Mouse (Mus musculus) midbrain, embryonic 11.5 days (tissue): Measurements from ENCODE around the gene Itpkb. TPM values are rescaled to one million over a fixed set of nuclear protein-coding genes. Genes with fewer than 3 reads are reported as not detected.
A peak's percentile ranks its signal among the peaks of the same experiment; 100 is the strongest.

ENCODE experiments used
- ATAC-seq: fragments of 200-750 bp; cut with Nextera tagmentation; 2 replicates; pipeline ENCODE4 v1.8.0; 2017; ENCODE audit warnings: moderate TSS enrichment, moderate library complexity; ENCODE audit not compliant: low FRiP score
- DNase-seq: peaks from one replicate; pipeline ENCODE4 v3.0.0; 2015; ENCODE audit warnings: low spot score; ENCODE audit errors: missing footprints
- H3K27ac ChIP-seq: fragments of 300-500 bp; sonication (generic); 2 replicates; pipeline ENCODE4 v1.5.1; 2014; ENCODE audit warnings: low read depth, low read length
- H3K27me3 ChIP-seq: fragments of 300-500 bp; sonication (generic); 2 replicates; pipeline ENCODE4 v1.6.1; 2014; ENCODE audit warnings: mild to moderate bottlenecking, low read length, moderate library complexity, mixed read lengths; ENCODE audit not compliant: control insufficient read depth, insufficient read depth
- H3K36me3 ChIP-seq: fragments of 300-500 bp; sonication (generic); 2 replicates; pipeline ENCODE4 v1.6.1; 2014; ENCODE audit warnings: mild to moderate bottlenecking, low read length, moderate library complexity, mixed read lengths; ENCODE audit not compliant: control insufficient read depth, insufficient read depth
- H3K4me1 ChIP-seq: fragments of 300-500 bp; sonication (generic); 2 replicates; pipeline ENCODE4 v1.6.1; 2014; ENCODE audit warnings: low read length; ENCODE audit not compliant: control insufficient read depth, insufficient read depth
- H3K4me2 ChIP-seq: fragments of 300-500 bp; sonication (generic); 2 replicates; pipeline ENCODE4 v1.6.1; 2014; ENCODE audit warnings: mild to moderate bottlenecking, moderate library complexity
- H3K4me3 ChIP-seq: fragments of 300-500 bp; sonication (generic); 2 replicates; pipeline ENCODE4 v1.5.1; 2014; ENCODE audit warnings: low read depth, low read length
- H3K9ac ChIP-seq: fragments of 300-500 bp; sonication (generic); 2 replicates; pipeline ENCODE4 v1.6.1; 2014; ENCODE audit warnings: low read length
- H3K9me3 ChIP-seq: fragments of 300-500 bp; sonication (generic); 2 replicates; pipeline ENCODE4 v1.6.1; 2016; ENCODE audit warnings: low read length; ENCODE audit not compliant: control insufficient read depth
- WGBS: fragments of 180-500 bp; shearing (Covaris S2); extraction: QIAGEN DNeasy Blood & Tissue Kit; methylation state at CpG from one replicate; pipeline ENCODE4 v1.1.7; 2014; 5-methylcytosine and 5-hydroxymethylcytosine counted together
- polyA plus RNA-seq: library from polyadenylated mRNA; unstranded; fragments of >200 nt; fragmentation: Nextera tagmentation; extraction: Ambion mirVana; gene quantifications from 2 replicates; pipeline ENCODE4 v1.2.1, GENCODE M21; 2014

Gene Itpkb
- polyA plus RNA-seq, 1 experiment from 2014 or later: 1.9 TPM

DNA sequence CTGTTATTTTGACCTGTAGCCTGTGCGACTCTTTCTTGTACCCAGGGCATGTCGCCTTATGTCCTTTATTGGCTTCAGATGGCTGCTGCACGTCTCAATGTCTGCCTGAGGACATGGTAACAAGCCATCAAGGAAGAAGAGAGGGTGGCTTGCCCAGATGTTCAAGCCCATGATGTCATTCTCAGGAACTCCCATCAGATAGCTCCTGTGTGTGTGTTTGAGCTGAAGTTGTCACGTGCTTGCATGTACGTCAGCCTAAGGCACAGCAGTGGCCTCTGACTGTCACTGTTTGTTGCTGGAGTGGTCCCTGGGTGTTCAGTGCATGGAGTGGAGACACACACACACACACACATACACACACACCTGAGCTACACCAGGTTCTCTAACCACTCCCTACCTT is 29.0 kb downstream of the Itpkb start:
- 87% methylated on average over 5 of the region's 5 CpGs for WGBS
- Histone ChIP-seq H3K27me3 (no peaks in the 10 kb centered on the region), H3K4me3 (no peak overlapping the region), H3K27ac (no peak overlapping the region), H3K9me3 (no peaks in the 10 kb centered on the region), H3K4me2 (no peak overlapping the region), H3K4me1 (no peaks in the 10 kb centered on the region; the same call in 1 of the 2 replicates), H3K9ac (no peak overlapping the region), H3K36me3 (no peaks in the 10 kb centered on the region)
- DNase-seq (no peak), ATAC-seq (no peak)

DNA sequence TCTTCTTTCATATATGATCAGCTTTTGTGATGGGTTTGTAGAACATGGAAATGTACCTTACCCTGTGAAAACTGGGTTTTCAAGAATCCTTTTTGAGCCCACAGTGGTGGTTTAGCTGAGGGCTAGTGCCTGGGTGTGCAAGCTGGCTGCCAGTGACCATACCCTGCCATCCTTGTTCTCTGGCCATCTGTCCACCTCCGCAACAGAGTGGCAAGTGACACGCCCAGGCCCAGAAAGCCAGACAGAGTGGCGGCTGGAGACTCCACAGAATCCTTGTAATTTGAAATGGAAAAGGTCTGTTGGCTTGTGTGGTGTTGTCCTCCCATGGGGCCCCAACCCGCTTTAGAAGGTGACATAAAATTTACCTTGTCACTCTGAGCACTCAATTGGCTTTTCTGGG is 31.9 kb downstream of the Itpkb start:
- H3K36me3 ChIP-seq: no peaks in the 10 kb centered on the region
- ATAC-seq: no peak
- H3K4me2 ChIP-seq: no peak overlapping the region
- H3K4me3 ChIP-seq: no peak overlapping the region
- no peaks in the 10 kb centered on the region for H3K9me3 ChIP-seq
- no peak overlapping the region for H3K27ac ChIP-seq
- H3K9ac ChIP-seq: no peak overlapping the region
- 88% methylated on average over 4 of the region's 4 CpGs for WGBS
- no peak for DNase-seq
- H3K27me3 ChIP-seq: no peaks in the 10 kb centered on the region
- no peaks in the 10 kb centered on the region; the same call in 1 of the 2 replicates for H3K4me1 ChIP-seq

DNA sequence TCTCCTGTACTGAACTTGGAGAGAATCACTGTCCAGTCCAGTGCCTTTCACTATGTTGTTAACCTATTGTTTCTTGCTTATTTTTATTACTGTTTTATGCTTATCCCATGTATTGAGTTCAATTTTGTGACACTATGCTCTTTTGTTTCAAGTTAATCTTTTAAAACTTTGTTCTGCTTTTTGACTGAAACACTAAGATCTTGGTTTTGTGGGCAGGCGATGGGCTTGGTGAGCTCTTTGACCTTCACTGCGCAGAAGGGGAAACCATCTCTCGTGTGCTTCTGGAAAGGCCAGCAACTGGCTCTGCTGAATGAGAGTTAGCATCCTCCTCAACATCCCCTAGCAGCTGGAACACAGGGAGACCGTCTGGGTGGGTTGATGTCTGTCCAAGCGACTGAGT is 32.6 kb downstream of the Itpkb start:
- no peaks in the 10 kb centered on the region for H3K36me3 ChIP-seq
- no peak for ATAC-seq
- no peak overlapping the region for H3K4me3 ChIP-seq
- H3K4me1 ChIP-seq: no peaks in the 10 kb centered on the region; the same call in 1 of the 2 replicates
- H3K9me3 ChIP-seq: no peaks in the 10 kb centered on the region
- H3K4me2 ChIP-seq: no peak overlapping the region
- no peak overlapping the region for H3K27ac ChIP-seq
- H3K27me3 ChIP-seq: no peaks in the 10 kb centered on the region
- WGBS: 81% methylated on average over 5 of the region's 5 CpGs
- no peak for DNase-seq
- H3K9ac ChIP-seq: no peak overlapping the region

DNA sequence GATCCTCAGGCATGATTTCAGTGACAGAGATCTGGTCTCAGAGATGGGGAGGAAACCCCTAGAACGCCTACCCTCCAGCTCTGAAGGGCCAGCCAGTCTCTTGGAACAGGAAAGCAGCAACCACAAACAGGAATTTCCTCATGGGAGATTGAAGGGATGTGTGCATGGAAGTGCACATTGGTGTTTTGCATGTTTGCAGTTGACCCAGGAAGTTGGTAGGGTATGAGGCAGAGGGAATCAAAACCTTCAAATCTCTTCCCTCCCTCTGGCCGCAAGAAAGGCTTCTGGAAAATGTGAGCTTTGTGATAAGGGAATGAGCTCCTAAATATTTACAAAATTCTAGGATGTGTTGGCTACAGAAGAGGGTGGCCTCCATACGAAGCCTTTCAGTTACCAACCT is 33.0 kb downstream of the Itpkb start:
- no peak overlapping the region for H3K4me3 ChIP-seq
- no peaks in the 10 kb centered on the region; the same call in 1 of the 2 replicates for H3K4me1 ChIP-seq
- H3K27me3 ChIP-seq: no peaks in the 10 kb centered on the region
- no peaks in the 10 kb centered on the region for H3K36me3 ChIP-seq
- WGBS: 81% methylated on average over 3 of the region's 3 CpGs
- ATAC-seq: no peak
- H3K27ac ChIP-seq: no peak overlapping the region
- no peaks in the 10 kb centered on the region for H3K9me3 ChIP-seq
- DNase-seq: no peak
- no peak overlapping the region for H3K4me2 ChIP-seq
- H3K9ac ChIP-seq: no peak overlapping the region

DNA sequence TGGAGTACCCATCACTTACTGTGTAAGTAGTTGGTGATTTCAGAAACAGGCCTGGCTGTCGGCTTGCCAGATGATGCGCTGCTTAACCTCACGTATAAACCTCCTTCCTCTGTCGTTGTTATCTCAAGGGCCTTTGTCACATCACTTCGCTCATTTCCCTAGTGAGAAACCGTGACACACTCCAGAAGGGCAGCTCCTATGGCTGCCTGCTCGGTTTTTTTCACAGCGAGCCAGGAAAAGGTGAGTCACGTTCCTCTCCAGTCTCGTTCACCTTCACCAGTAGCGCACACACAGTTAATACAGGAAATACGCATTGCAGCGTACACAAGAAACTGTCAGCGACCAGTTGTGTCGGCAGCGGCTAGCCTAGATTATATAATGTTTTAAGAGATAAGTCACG is 33.7 kb downstream of the Itpkb start:
- Histone ChIP-seq H3K27me3 (no peaks in the 10 kb centered on the region), H3K4me1 (no peaks in the 10 kb centered on the region; the same call in 1 of the 2 replicates), H3K4me2 (no peak overlapping the region), H3K27ac (no peak overlapping the region; the same call in 1 of the 2 replicates), H3K4me3 (no peak overlapping the region), H3K36me3 (no peaks in the 10 kb centered on the region), H3K9ac (no peak overlapping the region), H3K9me3 (no peaks in the 10 kb centered on the region)
- DNase-seq: no peak
- WGBS: 86% methylated on average over 17 of the region's 17 CpGs
- ATAC-seq: no peak

DNA sequence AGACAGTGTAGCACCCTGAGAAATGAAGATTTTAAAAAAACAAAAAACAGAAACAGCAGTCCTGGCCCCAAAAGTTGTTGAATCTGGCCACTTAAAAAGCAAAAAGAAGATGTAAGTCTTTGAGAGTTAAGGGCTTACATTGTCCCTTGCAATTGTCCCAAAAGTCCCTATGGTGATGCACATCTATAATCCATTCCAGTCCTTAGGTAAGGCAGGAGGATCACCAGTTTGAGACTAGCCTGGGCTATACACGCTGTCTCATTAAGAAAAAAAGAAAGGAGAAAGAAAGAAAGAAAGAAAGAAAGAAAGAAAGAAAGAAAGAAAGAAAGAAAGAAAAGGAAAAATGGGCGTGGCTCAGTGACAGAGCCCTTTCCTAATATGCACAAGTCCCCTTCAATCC is 34.4 kb downstream of the Itpkb start:
- peak overlapping the region; percentile 9; the same call in 1 of the 2 replicates for H3K9ac ChIP-seq
- peak; percentile 55 for ATAC-seq

DNA sequence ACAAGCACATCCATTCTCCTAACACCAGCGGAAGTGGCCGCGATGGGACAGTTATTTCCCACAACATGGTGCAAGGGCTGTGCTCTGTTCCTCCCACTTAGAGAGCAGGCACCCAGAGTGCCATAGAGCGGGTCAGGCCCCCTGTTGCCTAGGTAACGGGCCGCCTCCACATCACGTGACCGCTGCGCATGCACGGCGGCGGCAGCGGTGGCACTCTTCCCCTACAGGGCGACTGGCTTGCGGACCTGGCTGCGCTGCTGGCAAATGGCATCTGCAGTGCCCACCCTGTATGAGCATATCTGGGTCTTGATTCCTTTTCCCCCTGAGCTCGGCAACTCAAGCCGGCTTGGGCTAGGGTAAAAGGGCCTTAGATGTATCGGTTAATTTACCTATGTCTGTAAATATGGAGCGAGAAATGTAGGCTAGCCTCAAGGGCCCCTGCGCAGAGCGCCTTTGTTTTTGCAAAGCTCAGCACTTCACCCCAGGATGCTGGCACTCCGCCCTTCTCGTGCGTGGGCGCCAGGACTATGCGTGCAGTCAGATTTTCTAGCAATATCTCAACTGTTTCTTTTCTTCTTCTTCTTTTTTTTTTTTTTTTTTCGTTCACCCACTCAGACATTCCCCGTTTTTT is 35.0 kb downstream of the Itpkb start:
- Histone ChIP-seq H3K4me1 (no peaks in the 10 kb centered on the region; the same call in 1 of the 2 replicates), H3K4me3 (peak overlapping the region; percentile 36), H3K27me3 (no peaks in the 10 kb centered on the region), H3K9ac (peak overlapping the region; percentile 70), H3K9me3 (no peaks in the 10 kb centered on the region), H3K4me2 (peak overlapping the region; percentile 62), H3K27ac (peak overlapping the region; percentile 46; the same call in 1 of the 2 replicates), H3K36me3 (no peaks in the 10 kb centered on the region)
- DNase-seq: peak; percentile 99
- 2% methylated on average over 29 of the region's 29 CpGs for WGBS
- peak; percentile 97 for ATAC-seq

More for the DNA sequence above, 34.4 kb downstream of the Itpkb start:
- Histone ChIP-seq H3K27me3 (no peaks in the 10 kb centered on the region), H3K4me3 (peak overlapping the region; percentile 36), H3K9me3 (no peaks in the 10 kb centered on the region), H3K4me1 (no peaks in the 10 kb centered on the region; the same call in 1 of the 2 replicates), H3K36me3 (no peaks in the 10 kb centered on the region), H3K27ac (no peak overlapping the region; the same call in 1 of the 2 replicates), H3K4me2 (peak overlapping the region; percentile 62)
- no peak for DNase-seq
- WGBS: 20% methylated on average over 2 of the region's 2 CpGs

DNA sequence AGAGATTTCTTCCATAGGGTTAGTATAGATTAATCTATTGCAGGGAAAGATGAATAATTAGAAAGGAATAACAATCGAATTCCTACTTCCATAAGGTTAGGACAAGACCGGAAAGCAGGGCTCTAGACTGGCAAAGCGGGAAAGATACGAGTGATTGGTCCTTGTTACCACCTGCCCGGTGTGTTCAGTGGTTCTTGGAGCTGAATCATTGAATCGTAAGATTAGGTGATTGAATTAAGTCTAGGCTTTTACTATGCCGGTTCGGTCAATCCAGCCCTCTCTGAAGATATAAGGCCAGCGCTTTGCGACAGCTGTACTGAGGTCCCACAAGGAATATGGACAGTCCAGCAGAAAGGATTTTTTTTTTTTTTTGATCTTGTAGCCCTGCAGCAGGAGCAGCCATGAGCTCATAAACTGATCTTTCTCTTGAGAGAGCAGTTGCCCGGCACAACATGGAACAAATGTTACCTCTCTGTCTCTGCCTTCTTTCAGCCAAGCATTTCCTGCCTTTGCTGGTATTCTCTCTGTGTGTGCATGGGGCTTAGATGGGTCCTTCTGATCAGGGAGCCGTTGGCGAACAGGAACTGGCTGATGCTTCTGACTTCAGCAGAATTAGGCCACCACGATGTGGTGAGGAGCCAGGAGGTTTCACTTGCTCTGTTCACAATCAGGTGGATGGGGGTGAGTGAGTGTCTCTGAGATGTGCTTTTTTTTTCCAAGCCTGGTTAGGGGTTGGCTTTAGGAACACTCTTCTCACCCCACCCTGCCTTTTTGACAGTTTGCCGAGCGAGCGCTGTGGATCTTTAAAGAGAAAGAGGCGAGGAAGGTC is 35.9 kb downstream of the Itpkb start:
- 82% methylated on average over 18 of the region's 18 CpGs for WGBS
- Histone ChIP-seq H3K27me3 (no peaks in the 10 kb centered on the region), H3K4me1 (no peaks in the 10 kb centered on the region; the same call in 1 of the 2 replicates), H3K36me3 (no peaks in the 10 kb centered on the region), H3K9me3 (no peaks in the 10 kb centered on the region), H3K4me3 (no peak overlapping the region), H3K9ac (no peak overlapping the region; the same call in 1 of the 2 replicates), H3K27ac (no peak overlapping the region), H3K4me2 (peak overlapping the region; percentile 62; the same call in 1 of the 2 replicates)
- DNase-seq: no peak
- no peak for ATAC-seq

DNA sequence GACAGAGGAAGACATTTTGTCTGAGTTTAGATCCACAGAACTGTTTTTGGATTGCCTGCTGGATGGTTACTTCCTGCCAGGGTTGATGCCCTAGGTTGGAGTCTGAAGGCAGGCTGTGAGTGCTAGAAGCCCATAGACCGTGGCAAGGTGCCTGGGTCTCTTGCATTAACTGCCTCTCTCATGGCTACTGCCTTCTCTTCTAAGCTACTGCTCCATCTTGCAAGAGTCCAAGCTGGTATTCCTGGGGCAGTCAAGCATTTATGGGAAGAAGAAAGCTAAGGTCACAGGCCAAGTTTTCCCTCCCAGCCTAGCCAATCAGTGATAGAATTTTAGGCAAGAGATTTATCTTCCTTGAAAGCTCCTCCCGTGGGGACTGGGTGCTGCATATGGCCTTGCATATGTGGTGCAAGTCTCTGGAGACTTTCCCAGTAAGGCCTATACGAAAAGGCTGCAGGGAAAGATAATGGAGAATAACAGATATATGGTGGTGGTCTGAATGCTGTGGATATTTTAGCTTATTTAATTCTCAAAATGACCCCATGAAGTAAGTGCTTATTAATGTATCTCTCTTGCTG is 36.8 kb downstream of the Itpkb start:
- no peaks in the 10 kb centered on the region for H3K27me3 ChIP-seq
- no peaks in the 10 kb centered on the region for H3K9me3 ChIP-seq
- no peaks in the 10 kb centered on the region for H3K36me3 ChIP-seq
- no peak overlapping the region for H3K27ac ChIP-seq
- H3K9ac ChIP-seq: no peak overlapping the region
- WGBS: 74% methylated on average over 3 of the region's 3 CpGs
- H3K4me2 ChIP-seq: no peak overlapping the region
- DNase-seq (no peak), ATAC-seq (no peak)
- H3K4me3 ChIP-seq: no peak overlapping the region
- H3K4me1 ChIP-seq: no peaks in the 10 kb centered on the region; the same call in 1 of the 2 replicates
